7 mouse cellular contexts compared by ENCODE assay signal in the genomic region with DNA sequence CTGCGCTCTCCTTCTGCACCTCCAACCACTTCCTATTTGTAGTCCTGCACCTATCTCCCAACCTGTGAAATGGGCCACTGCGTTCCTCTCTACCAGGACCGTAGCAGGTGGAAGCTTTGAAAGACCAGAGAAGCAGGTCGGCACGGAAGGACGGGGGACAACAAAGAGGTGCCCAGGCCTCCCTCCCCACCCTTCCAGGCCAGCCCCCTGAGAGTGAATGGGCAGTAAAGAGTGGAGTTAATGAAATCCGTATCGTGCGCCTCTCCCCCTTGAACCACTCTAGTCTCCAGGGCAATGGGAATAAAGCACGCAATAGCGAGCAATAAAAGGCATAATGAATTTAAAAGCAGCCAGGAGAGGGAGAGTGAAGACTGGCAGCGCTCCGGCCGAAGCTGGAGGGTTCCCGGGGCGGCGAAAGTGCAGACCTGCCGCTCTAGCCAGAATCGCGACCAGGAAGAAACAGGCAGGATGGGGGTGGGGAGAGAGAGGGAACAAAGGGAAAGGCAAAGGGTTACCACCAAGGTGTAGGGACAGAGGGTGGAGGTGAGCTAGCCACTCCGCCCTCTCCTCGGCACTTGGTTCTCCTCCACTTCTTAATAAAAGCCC. TPM values are rescaled to one million over a fixed set of nuclear protein-coding genes. Genes with fewer than 3 reads are reported as not detected.
DNase-seq lines count a peak whose midpoint lies in the region; ATAC-seq and TF ChIP-seq lines count a peak whose summit lies in the region.

No protein-coding gene starts in this region.

- H3K27me3 ChIP-seq in testis, adult 2 months (ENCODE audit: control insufficient read depth, insufficient read depth, low read length), result no peaks in the 10 kb centered on the region; the same call in 1 of the 2 replicates
- H3K27me3 ChIP-seq in forebrain, embryonic 15.5 days, result no peaks in the 10 kb centered on the region
- H3K27me3 ChIP-seq in stomach, embryonic 16.5 days (ENCODE audit: control insufficient read depth, insufficient read depth, low read length), result 0 out of 2 replicates have a peak, but pooled peaks cover 3% of the 10 kb centered on the region

- H3K9ac ChIP-seq in forebrain, embryonic 15.5 days (replicated peaks), result peak overlapping the region; percentile 50
- H3K9ac ChIP-seq in stomach, embryonic 16.5 days (ENCODE audit: low read length), result peak overlapping the region; percentile 42

- peaks cover 12% of the 10 kb centered on the region for H3K4me1 ChIP-seq in testis, adult 2 months (ENCODE audit: control insufficient read depth, insufficient read depth, low read length)
- H3K4me1 ChIP-seq in forebrain, embryonic 15.5 days, result peaks cover 75% of the 10 kb centered on the region
- H3K4me1 ChIP-seq in stomach, embryonic 16.5 days (ENCODE audit: control insufficient read depth, insufficient read depth, low read length), result peaks cover 30% of the 10 kb centered on the region

- no peak for TF ChIP-seq POLR2A in testis, adult 2 months (IDR thresholded peaks at IDR 0.05; ENCODE audit: control insufficient read depth, low read depth, low read length)

- H3K9me3 ChIP-seq in forebrain, embryonic 15.5 days, result no peaks in the 10 kb centered on the region
- no peaks in the 10 kb centered on the region for H3K9me3 ChIP-seq in stomach, embryonic 16.5 days (replicated peaks; ENCODE audit: control insufficient read depth, low read length)

- under 1% methylated on average over 22 of the region's 22 CpGs for WGBS in forebrain, embryonic 15.5 days
- WGBS in stomach, embryonic 16.5 days, result 14% methylated on average over 22 of the region's 22 CpGs

- H3K4me2 ChIP-seq in forebrain, embryonic 15.5 days (replicated peaks), result peak overlapping the region; percentile 48
- peak overlapping the region; percentile 35 for H3K4me2 ChIP-seq in stomach, embryonic 16.5 days (ENCODE audit: low read depth, low read length)

- DNase-seq in testis, postnatal 10 days (ENCODE audit: low spot score), result no peak
- DNase-seq in kidney, postnatal 4 days, result peak; percentile 48 to 59
- no peak for DNase-seq in c-Kit-positive CD71-positive TER-119-positive erythroid progenitor cells, embryonic 14.5 days (ENCODE audit: low spot score)
- DNase-seq in cerebellum, adult 11-12 months, result no peak

- H3K27ac ChIP-seq in testis, adult 2 months (ENCODE audit: control insufficient read depth, insufficient read depth, low read depth, low read length), result no peak overlapping the region
- H3K27ac ChIP-seq in forebrain, embryonic 15.5 days (replicated peaks), result peak overlapping the region; percentile 99
- peak overlapping the region; percentile 64 for H3K27ac ChIP-seq in stomach, embryonic 16.5 days (ENCODE audit: low read length)

- peak overlapping the region; percentile 23 for H3K4me3 ChIP-seq in testis, adult 2 months (ENCODE audit: control insufficient read depth, low read depth, low read length)
- H3K4me3 ChIP-seq in forebrain, embryonic 15.5 days, result peak overlapping the region; percentile 22
- H3K4me3 ChIP-seq in stomach, embryonic 16.5 days (replicated peaks; ENCODE audit: low read length), result peak overlapping the region; percentile 10

- H3K36me3 ChIP-seq in testis, adult 2 months (ENCODE audit: control insufficient read depth, insufficient read depth, low read length), result no peaks in the 10 kb centered on the region
- H3K36me3 ChIP-seq in forebrain, embryonic 15.5 days, result no peaks in the 10 kb centered on the region
- H3K36me3 ChIP-seq in stomach, embryonic 16.5 days (ENCODE audit: control insufficient read depth, insufficient read depth, low read length), result no peaks in the 10 kb centered on the region

- TF ChIP-seq CTCF in testis, adult 2 months (IDR thresholded peaks at IDR 0.05; ENCODE audit: control insufficient read depth, insufficient read depth, insufficient replicate concordance, low read depth, low read length), result no peak

- peak; percentile 21 for ATAC-seq in forebrain, embryonic 15.5 days (replicated peaks)
- ATAC-seq in stomach, embryonic 16.5 days (ENCODE audit: insufficient read depth, low FRiP score), result no peak

RNA-seq across cellular contexts. Expression of gene Ccdc33, which starts 5.2 kb away (rescaled TPM):
- polyA plus RNA-seq in testis, adult 2 months (2012; rRNA removed), result 97.2 and 107 TPM in 2 replicates
- polyA plus RNA-seq in forebrain, embryonic 15.5 days (2015; fragmentation: Nextera tagmentation; extraction: Ambion mirVana), result 0.93 and 1.1 TPM in 2 replicates
- polyA plus RNA-seq in stomach, embryonic 16.5 days (2015; fragmentation: Nextera tagmentation; extraction: Ambion mirVana), result not detected in 2 replicates

RNA-seq across cellular contexts. Expression of gene Stra6, which starts 49.8 kb away (rescaled TPM):
- 3.9 and 6.4 TPM in 2 replicates for polyA plus RNA-seq in testis, adult 2 months (2012; rRNA removed)
- 8.7 and 10.8 TPM in 2 replicates for polyA plus RNA-seq in forebrain, embryonic 15.5 days (2015; fragmentation: Nextera tagmentation; extraction: Ambion mirVana)
- 1.4 and 2.2 TPM in 2 replicates for polyA plus RNA-seq in stomach, embryonic 16.5 days (2015; fragmentation: Nextera tagmentation; extraction: Ambion mirVana)

Comparison
In these comparisons a context has a peak if more than half of its experiments do, and no peak if none do; other contexts are left out.
1. DNase-seq: peak in kidney, postnatal 4 days (2 of 2); none in testis, postnatal 10 days (single experiment), c-Kit-positive CD71-positive TER-119-positive erythroid progenitor cells, embryonic 14.5 days (single experiment) and cerebellum, adult 11-12 months (single experiment).
2. RNA of gene Ccdc33, which starts 5.2 kb away (polyA plus RNA-seq): 97.2 to 107 TPM in testis, adult 2 months; 0.93 to 1.1 TPM in forebrain, embryonic 15.5 days and not detected in stomach, embryonic 16.5 days; every median in the first group is over 10 times any median in the second.
3. Peak in every context shown above with its lines, with median percentiles within 50 percentile points of each other: H3K4me3 ChIP-seq.